Mouse (Mus musculus) splenic B cell, adult 2 months (primary cell): ENCODE data around the gene Cbln1.

Source experiments
- DNase-seq: peaks from one replicate; pipeline ENCODE4 v3.0.0-alpha.2; 2011; ENCODE audit warnings: low read depth, low spot score
- H3K27me3 ChIP-seq: 2 replicates; pipeline ENCODE4 v1.6.1; 2012; ENCODE audit warnings: mild to moderate bottlenecking, low read length, moderate library complexity, mixed read lengths; ENCODE audit not compliant: control insufficient read depth, poor library complexity, insufficient read depth, severe bottlenecking
- H3K36me3 ChIP-seq: 2 replicates; pipeline ENCODE4 v1.6.1; 2012; ENCODE audit warnings: mild to moderate bottlenecking, low read length, moderate library complexity, mixed read lengths; ENCODE audit not compliant: control insufficient read depth, poor library complexity, insufficient read depth, severe bottlenecking

The Cbln1 gene

GRCm38 (mm10) chr8:87475551-87475950, 3.1 kb upstream of the Cbln1 start:
- H3K36me3 ChIP-seq: no peaks in the 10 kb centered on the region
- DNase-seq: no peak
- H3K27me3 ChIP-seq: no peaks in the 10 kb centered on the region; the same call in 1 of the 2 replicates

GRCm38 (mm10) chr8:87474379-87474778, 2.0 kb upstream of the Cbln1 start:
- H3K27me3 ChIP-seq: no peaks in the 10 kb centered on the region; the same call in 1 of the 2 replicates
- no peaks in the 10 kb centered on the region for H3K36me3 ChIP-seq
- no peak for DNase-seq

GRCm38 (mm10) chr8:87473940-87474339, 1.5 kb upstream of the Cbln1 start:
- Histone ChIP-seq H3K27me3 (no peaks in the 10 kb centered on the region; the same call in 1 of the 2 replicates), H3K36me3 (no peaks in the 10 kb centered on the region)
- DNase-seq: no peak

GRCm38 (mm10) chr8:87473314-87473713, 905 bp upstream of the Cbln1 start:
- Histone ChIP-seq H3K27me3 (no peaks in the 10 kb centered on the region; the same call in 1 of the 2 replicates), H3K36me3 (no peaks in the 10 kb centered on the region)
- no peak for DNase-seq

- DNase-seq: no peak
- Histone ChIP-seq H3K27me3 (no peaks in the 10 kb centered on the region), H3K36me3 (no peaks in the 10 kb centered on the region)
Observed at GRCm38 (mm10) chr8:87471603-87472270, 672 bp downstream of the Cbln1 start.

GRCm38 (mm10) chr8:87470834-87471602, 1.4 kb downstream of the Cbln1 start:
- Histone ChIP-seq H3K27me3 (no peaks in the 10 kb centered on the region), H3K36me3 (no peaks in the 10 kb centered on the region)
- no peak for DNase-seq

GRCm38 (mm10) chr8:87469931-87470833, 2.2 kb downstream of the Cbln1 start:
- no peaks in the 10 kb centered on the region for H3K36me3 ChIP-seq
- DNase-seq: no peak
- H3K27me3 ChIP-seq: 0 out of 2 replicates have a peak, but pooled peaks cover 2% of the 10 kb centered on the region

- 0 out of 2 replicates have a peak, but pooled peaks cover 3% of the 10 kb centered on the region for H3K27me3 ChIP-seq
- no peaks in the 10 kb centered on the region for H3K36me3 ChIP-seq
- DNase-seq: no peak
Observed at GRCm38 (mm10) chr8:87468958-87469815, 3.2 kb downstream of the Cbln1 start.

- Histone ChIP-seq H3K36me3 (no peaks in the 10 kb centered on the region), H3K27me3 (0 out of 2 replicates have a peak, but pooled peaks cover 3% of the 10 kb centered on the region)
- no peak for DNase-seq
Observed at GRCm38 (mm10) chr8:87468416-87468957, 3.9 kb downstream of the Cbln1 start.

GRCm38 (mm10) chr8:87467906-87468305, 4.5 kb downstream of the Cbln1 start:
- Histone ChIP-seq H3K27me3 (0 out of 2 replicates have a peak, but pooled peaks cover 3% of the 10 kb centered on the region), H3K36me3 (no peaks in the 10 kb centered on the region)
- no peak for DNase-seq

- Histone ChIP-seq H3K27me3 (0 out of 2 replicates have a peak, but pooled peaks cover 3% of the 10 kb centered on the region), H3K36me3 (no peaks in the 10 kb centered on the region)
- no peak for DNase-seq
Observed at GRCm38 (mm10) chr8:87466936-87467602, 5.3 kb downstream of the Cbln1 start.

- no peaks in the 10 kb centered on the region for H3K36me3 ChIP-seq
- 0 out of 2 replicates have a peak, but pooled peaks cover 3% of the 10 kb centered on the region for H3K27me3 ChIP-seq
- DNase-seq: no peak
Observed at GRCm38 (mm10) chr8:87466335-87466734, 6.1 kb downstream of the Cbln1 start.

- no peak for DNase-seq
Observed at GRCm38 (mm10) chr8:87464446-87464845, 8.0 kb downstream of the Cbln1 start.

More at GRCm38 (mm10) chr8:87464446-87464845, 8.0 kb downstream of the Cbln1 start:
- 0 out of 2 replicates have a peak, but pooled peaks cover 3% of the 10 kb centered on the region for H3K27me3 ChIP-seq
- H3K36me3 ChIP-seq: no peaks in the 10 kb centered on the region
